Mouse (Mus musculus): ENCODE results near the gene Tcaf2. TPM values are rescaled to one million over a fixed set of nuclear protein-coding genes. Genes with fewer than 3 reads are reported as not detected.

Gene Tcaf2
- total RNA-seq, 2 experiments from 2014 or later: not detected

GRCm38 (mm10) chr6:42578678-42579077 is 66.4 kb downstream of the Tcaf2 start:
- ATAC-seq (replicated peaks; ENCODE audit: low FRiP score, poor library complexity, severe bottlenecking): no peak

GRCm38 (mm10) chr6:42577433-42577832 is 67.6 kb downstream of the Tcaf2 start:
- ATAC-seq (replicated peaks; ENCODE audit: low FRiP score, poor library complexity, severe bottlenecking): no peak

Other genes with a start within 250 kb of the Tcaf2 start
- gene Tas2r143, start 245.0 kb downstream of the Tcaf2 start, total RNA-seq (2015; ENCODE audit: low replicate concordance): not detected in 2 replicates
- gene Tas2r143, start 245.0 kb downstream of the Tcaf2 start, total RNA-seq (2017; ENCODE audit: low replicate concordance): not detected in 2 replicates
- not detected in 2 replicates for gene Tas2r135, start 239.8 kb downstream of the Tcaf2 start, total RNA-seq (2015; ENCODE audit: low replicate concordance)
- gene Tas2r135, start 239.8 kb downstream of the Tcaf2 start, total RNA-seq (2017; ENCODE audit: low replicate concordance): not detected in 2 replicates
- gene Tas2r126, start 210.7 kb downstream of the Tcaf2 start, total RNA-seq (2015; ENCODE audit: low replicate concordance): not detected in 2 replicates
- gene Tas2r126, start 210.7 kb downstream of the Tcaf2 start, total RNA-seq (2017; ENCODE audit: low replicate concordance): not detected in 2 replicates
- gene Olfr458, start 180.1 kb downstream of the Tcaf2 start, total RNA-seq (2015; ENCODE audit: low replicate concordance): not detected in 2 replicates
- gene Olfr458, start 180.1 kb downstream of the Tcaf2 start, total RNA-seq (2017; ENCODE audit: low replicate concordance): not detected in 2 replicates
- not detected in 2 replicates for gene Olfr457, start 168.9 kb downstream of the Tcaf2 start, total RNA-seq (2015; ENCODE audit: low replicate concordance)
- gene Olfr457, start 168.9 kb downstream of the Tcaf2 start, total RNA-seq (2017; ENCODE audit: low replicate concordance): not detected in 2 replicates
- gene Olfr456, start 158.0 kb downstream of the Tcaf2 start, total RNA-seq (2015; ENCODE audit: low replicate concordance): not detected in 2 replicates
- not detected in 2 replicates for gene Olfr456, start 158.0 kb downstream of the Tcaf2 start, total RNA-seq (2017; ENCODE audit: low replicate concordance)
- gene Olfr455, start 97.7 kb downstream of the Tcaf2 start, total RNA-seq (2015; ENCODE audit: low replicate concordance): not detected in 2 replicates
- not detected in 2 replicates for gene Olfr455, start 97.7 kb downstream of the Tcaf2 start, total RNA-seq (2017; ENCODE audit: low replicate concordance)
- not detected in 2 replicates for gene Tcaf3, start 47.6 kb downstream of the Tcaf2 start, total RNA-seq (2015; ENCODE audit: low replicate concordance)
- not detected in 2 replicates for gene Tcaf3, start 47.6 kb downstream of the Tcaf2 start, total RNA-seq (2017; ENCODE audit: low replicate concordance)
- not detected in 2 replicates for gene Tcaf1, start 64.8 kb upstream of the Tcaf2 start, total RNA-seq (2015; ENCODE audit: low replicate concordance)
- not detected in 2 replicates for gene Tcaf1, start 64.8 kb upstream of the Tcaf2 start, total RNA-seq (2017; ENCODE audit: low replicate concordance)
- not detected in 2 replicates for gene Olfr453, start 94.1 kb upstream of the Tcaf2 start, total RNA-seq (2015; ENCODE audit: low replicate concordance)
- not detected in 2 replicates for gene Olfr453, start 94.1 kb upstream of the Tcaf2 start, total RNA-seq (2017; ENCODE audit: low replicate concordance)
- gene Olfr38, start 111.2 kb upstream of the Tcaf2 start, total RNA-seq (2015; ENCODE audit: low replicate concordance): not detected in 2 replicates
- gene Olfr38, start 111.2 kb upstream of the Tcaf2 start, total RNA-seq (2017; ENCODE audit: low replicate concordance): not detected in 2 replicates
- gene Olfr452, start 139.8 kb upstream of the Tcaf2 start, total RNA-seq (2015; ENCODE audit: low replicate concordance): not detected in 2 replicates
- gene Olfr452, start 139.8 kb upstream of the Tcaf2 start, total RNA-seq (2017; ENCODE audit: low replicate concordance): not detected in 2 replicates
- gene Olfr450, start 166.7 kb upstream of the Tcaf2 start, total RNA-seq (2015; ENCODE audit: low replicate concordance): not detected in 2 replicates
- gene Olfr450, start 166.7 kb upstream of the Tcaf2 start, total RNA-seq (2017; ENCODE audit: low replicate concordance): not detected in 2 replicates
- gene Olfr449, start 189.1 kb upstream of the Tcaf2 start, total RNA-seq (2015; ENCODE audit: low replicate concordance): not detected in 2 replicates
- not detected in 2 replicates for gene Olfr449, start 189.1 kb upstream of the Tcaf2 start, total RNA-seq (2017; ENCODE audit: low replicate concordance)
- not detected in 2 replicates for gene Olfr448, start 245.2 kb upstream of the Tcaf2 start, total RNA-seq (2015; ENCODE audit: low replicate concordance)
- not detected in 2 replicates for gene Olfr448, start 245.2 kb upstream of the Tcaf2 start, total RNA-seq (2017; ENCODE audit: low replicate concordance)

Measured in erythroid progenitor cell, adult 5-6 weeks (primary cell).